In genomic region chr1:190663996-190664395, GRCm38 (mm10) we compare ENCODE assay signal across 24 mouse cellular contexts.
DNase-seq lines count a peak whose midpoint lies in the region; ATAC-seq and TF ChIP-seq lines count a peak whose summit lies in the region.
"Had no signal": no experiment of that assay in that cellular context is flagged by ENCODE, and none has a peak within 500 bp of the region (broad histone marks: within the 10 kb centered on the region; RNA-seq: fewer than 3 reads in every experiment).

No protein-coding gene starts in this region.

- no peak overlapping the region for H3K9ac ChIP-seq in forebrain, embryonic 11.5 days (ENCODE audit: low read length)
- H3K9ac ChIP-seq in midbrain, embryonic 11.5 days (ENCODE audit: low read length) = no peak overlapping the region
- no peak overlapping the region for H3K9ac ChIP-seq in midbrain, embryonic 16.5 days (ENCODE audit: low read depth, low read length)
- no peak overlapping the region for H3K9ac ChIP-seq in CH12.LX (ENCODE audit: insufficient read depth, low read depth)
- H3K9ac ChIP-seq: embryonic facial prominence, embryonic 13.5 days; embryonic facial prominence, embryonic 15.5 days; forebrain, embryonic 12.5 days had no signal

- TF ChIP-seq POLR2A in CH12.LX (IDR thresholded peaks at IDR 0.05; ENCODE audit: low read depth, low read length) = no peak

- TF ChIP-seq RAD21 in CH12.LX (IDR thresholded peaks at IDR 0.05; ENCODE audit: low read depth, low read length) = no peak

- no peak for TF ChIP-seq EP300 in CH12.LX (IDR thresholded peaks at IDR 0.05; ENCODE audit: low read length)

- no peak for DNase-seq in forebrain, embryonic 10.5 days (ENCODE audit: extremely low spot score, low spot score)
- DNase-seq in forebrain, embryonic 11.5 days (ENCODE audit: low spot score) = no peak
- no peak for DNase-seq in heart, embryonic 10.5 days (ENCODE audit: low spot score)
- DNase-seq in heart, adult 9 months (ENCODE audit: low spot score in 2 of 2) = no peak
- DNase-seq in midbrain, embryonic 11.5 days (ENCODE audit: low spot score, missing footprints) = peak; percentile 84
- DNase-seq in CH12.LX (ENCODE audit: extremely low read depth) = peak; percentile 24
- DNase-seq: adrenal gland, adult 2 months; adrenal gland, postnatal 10 days; adrenal gland, postnatal 25 days; B cell, adult 2 months; cerebellum, adult 11 months; cerebellum, adult 18-20 months; cerebellum, adult 8-10 months; cerebellum, adult 9-11 months; cerebellum, postnatal 36 days; embryo, embryonic 11 days had no signal

- ATAC-seq in forebrain, embryonic 11.5 days (replicated peaks; ENCODE audit: low FRiP score) = no peak
- ATAC-seq in midbrain, embryonic 11.5 days (ENCODE audit: low FRiP score) = no peak
- no peak for ATAC-seq in midbrain, embryonic 16.5 days
- ATAC-seq: CD4-positive, CD25-positive, alpha-beta regulatory T cell, adult 4 months; forebrain, embryonic 14.5 days; forebrain, embryonic 16.5 days had no signal

- dilution Hi-C loops in CH12.LX (cut with MboI; ENCODE audit: extremely low pct_ligation_motif_present, extremely low pct_unique_long_range_greater_than_20kb, low sequenced_read_pairs) = no loop called here

- no peaks in the 10 kb centered on the region for H3K79me2 ChIP-seq in CH12.LX (replicated peaks; ENCODE audit: control insufficient read depth, extremely low read depth, insufficient read depth, poor library complexity, severe bottlenecking)

- 0 out of 2 replicates have a peak overlapping the region, but pooled peaks have one; percentile 20 for H3K27ac ChIP-seq in forebrain, embryonic 10.5 days
- H3K27ac ChIP-seq in forebrain, embryonic 11.5 days (ENCODE audit: low read depth, low read length) = no peak overlapping the region
- peak overlapping the region; percentile 53 for H3K27ac ChIP-seq in heart, embryonic 10.5 days
- no peak overlapping the region for H3K27ac ChIP-seq in midbrain, embryonic 11.5 days (ENCODE audit: low read depth, low read length)
- no peak overlapping the region for H3K27ac ChIP-seq in midbrain, embryonic 16.5 days (ENCODE audit: low read length)
- no peak overlapping the region for H3K27ac ChIP-seq in CH12.LX (ENCODE audit: insufficient read depth, low read depth)
- H3K27ac ChIP-seq: embryonic facial prominence, embryonic 13.5 days; embryonic facial prominence, embryonic 15.5 days; forebrain, embryonic 12.5 days had no signal

- peaks cover 23% of the 10 kb centered on the region for H3K27me3 ChIP-seq in forebrain, embryonic 10.5 days (ENCODE audit: poor library complexity, severe bottlenecking)
- no peaks in the 10 kb centered on the region for H3K27me3 ChIP-seq in forebrain, embryonic 11.5 days (ENCODE audit: control insufficient read depth, insufficient read depth, low read length)
- H3K27me3 ChIP-seq in heart, embryonic 10.5 days (ENCODE audit: insufficient read depth, poor library complexity, severe bottlenecking) = no peaks in the 10 kb centered on the region
- no peaks in the 10 kb centered on the region for H3K27me3 ChIP-seq in midbrain, embryonic 11.5 days (ENCODE audit: control insufficient read depth, insufficient read depth, low read length)
- H3K27me3 ChIP-seq in midbrain, embryonic 16.5 days (ENCODE audit: control insufficient read depth, insufficient read depth, low read depth, low read length) = no peaks in the 10 kb centered on the region; the same call in 1 of the 2 replicates
- no peaks in the 10 kb centered on the region for H3K27me3 ChIP-seq in CH12.LX (replicated peaks)
- H3K27me3 ChIP-seq: embryonic facial prominence, embryonic 13.5 days; embryonic facial prominence, embryonic 15.5 days had no signal

- 90% methylated on average over 4 of the region's 4 CpGs for WGBS in forebrain, embryonic 10.5 days
- WGBS in forebrain, embryonic 11.5 days = 92% methylated on average over 4 of the region's 4 CpGs
- WGBS in heart, embryonic 10.5 days = 94% methylated on average over 4 of the region's 4 CpGs
- WGBS in midbrain, embryonic 11.5 days = 88% methylated on average over 4 of the region's 4 CpGs
- whole genome bisulfite sequencing in midbrain, embryonic 16.5 days = 92% methylated on average over 4 of the region's 4 CpGs

- peaks cover 50% of the 10 kb centered on the region for H3K4me1 ChIP-seq in forebrain, embryonic 10.5 days
- H3K4me1 ChIP-seq in forebrain, embryonic 11.5 days (replicated peaks; ENCODE audit: control insufficient read depth, insufficient read depth, low read length) = peaks cover 9% of the 10 kb centered on the region
- peaks cover 81% of the 10 kb centered on the region for H3K4me1 ChIP-seq in heart, embryonic 10.5 days
- H3K4me1 ChIP-seq in midbrain, embryonic 11.5 days (ENCODE audit: control insufficient read depth, insufficient read depth, low read length) = peaks cover 9% of the 10 kb centered on the region
- no peaks in the 10 kb centered on the region for H3K4me1 ChIP-seq in midbrain, embryonic 16.5 days (ENCODE audit: control insufficient read depth, insufficient read depth, low read length)
- H3K4me1 ChIP-seq in CH12.LX (ENCODE audit: control insufficient read depth in 1 of 2, insufficient read depth in 2 of 2) = peaks cover 2 to 26% of the 10 kb centered on the region in 2 experiments; a peak in 3 of 4 replicates

- H3K4me3 ChIP-seq in forebrain, embryonic 10.5 days = no peak overlapping the region
- no peak overlapping the region for H3K4me3 ChIP-seq in forebrain, embryonic 11.5 days (ENCODE audit: low read depth, low read length)
- H3K4me3 ChIP-seq in heart, embryonic 10.5 days = no peak overlapping the region
- H3K4me3 ChIP-seq in midbrain, embryonic 11.5 days (ENCODE audit: low read depth, low read length) = no peak overlapping the region
- H3K4me3 ChIP-seq in midbrain, embryonic 16.5 days (ENCODE audit: low read depth, low read length) = no peak overlapping the region
- no peak overlapping the region for H3K4me3 ChIP-seq in CH12.LX (replicated peaks in 1 of 3; ENCODE audit: low read depth in 2 of 3, low read length in 2 of 3, poor library complexity in 1 of 3)
- H3K4me3 ChIP-seq: embryonic facial prominence, embryonic 13.5 days; embryonic facial prominence, embryonic 15.5 days; erythroblast, embryonic 14.5 days; forebrain, embryonic 12.5 days had no signal

- no peaks in the 10 kb centered on the region for H3K9me3 ChIP-seq in forebrain, embryonic 10.5 days
- H3K9me3 ChIP-seq in forebrain, embryonic 11.5 days (ENCODE audit: control insufficient read depth, low read length) = no peaks in the 10 kb centered on the region
- H3K9me3 ChIP-seq in heart, embryonic 10.5 days = no peaks in the 10 kb centered on the region
- H3K9me3 ChIP-seq in midbrain, embryonic 11.5 days (ENCODE audit: control insufficient read depth, low read length) = no peaks in the 10 kb centered on the region
- H3K9me3 ChIP-seq in midbrain, embryonic 16.5 days (replicated peaks; ENCODE audit: control insufficient read depth, low read length, poor library complexity, severe bottlenecking) = no peaks in the 10 kb centered on the region
- H3K9me3 ChIP-seq in CH12.LX (replicated peaks; ENCODE audit: low read length) = no peaks in the 10 kb centered on the region
- H3K9me3 ChIP-seq: embryonic facial prominence, embryonic 13.5 days; embryonic facial prominence, embryonic 15.5 days; forebrain, embryonic 12.5 days had no signal

- H3K36me3 ChIP-seq in forebrain, embryonic 10.5 days (replicated peaks) = no peaks in the 10 kb centered on the region
- no peaks in the 10 kb centered on the region for H3K36me3 ChIP-seq in forebrain, embryonic 11.5 days (ENCODE audit: control insufficient read depth, insufficient read depth, low read length)
- no peaks in the 10 kb centered on the region for H3K36me3 ChIP-seq in heart, embryonic 10.5 days
- no peaks in the 10 kb centered on the region for H3K36me3 ChIP-seq in midbrain, embryonic 11.5 days (ENCODE audit: control insufficient read depth, insufficient read depth, low read length)
- no peaks in the 10 kb centered on the region for H3K36me3 ChIP-seq in midbrain, embryonic 16.5 days (ENCODE audit: control insufficient read depth, insufficient read depth, low read length)
- no peaks in the 10 kb centered on the region for H3K36me3 ChIP-seq in CH12.LX (replicated peaks in 1 of 2; ENCODE audit: control insufficient read depth in 1 of 2, insufficient read depth in 1 of 2, low read length in 1 of 2)
- H3K36me3 ChIP-seq: embryonic facial prominence, embryonic 13.5 days; embryonic facial prominence, embryonic 15.5 days; forebrain, embryonic 12.5 days had no signal

- TF ChIP-seq CTCF in CH12.LX (conservative IDR thresholded peaks at IDR 0.05 in 1 of 2, IDR thresholded peaks at IDR 0.05 in 1 of 2; ENCODE audit: low read depth in 2 of 2, low read length in 2 of 2) = no peak

- in situ Hi-C loops in CH12.LX (cut with MboI; ENCODE audit: low pct_ligation_motif_present, low pct_unique_long_range_greater_than_20kb, low sequenced_read_pairs) = no loop called here

- H3K4me2 ChIP-seq in forebrain, embryonic 11.5 days (ENCODE audit: low read depth, low read length, severe bottlenecking) = no peak overlapping the region
- no peak overlapping the region for H3K4me2 ChIP-seq in midbrain, embryonic 11.5 days
- no peak overlapping the region for H3K4me2 ChIP-seq in midbrain, embryonic 16.5 days (ENCODE audit: low read length)
- H3K4me2 ChIP-seq in CH12.LX (ENCODE audit: insufficient read depth, low read depth, poor library complexity, severe bottlenecking) = no peak overlapping the region
- H3K4me2 ChIP-seq: embryonic facial prominence, embryonic 13.5 days; embryonic facial prominence, embryonic 15.5 days; forebrain, embryonic 12.5 days had no signal

TF ChIP-seq in CH12.LX, 34 proteins besides CTCF, POLR2A, EP300 and RAD21:
- TF ChIP-seq RCOR1 (conservative IDR thresholded peaks at IDR 0.05; ENCODE audit: low read depth, low read length) (no peak), HCFC1 (IDR thresholded peaks at IDR 0.05; ENCODE audit: low read depth, low read length) (no peak), POLR2AphosphoS2 (IDR thresholded peaks at IDR 0.05; ENCODE audit: low read depth, low read length) (no peak), MEF2A (IDR thresholded peaks at IDR 0.05; ENCODE audit: borderline replicate concordance, low read depth, low read length) (peak; percentile 66; the same call in 1 of the 2 replicates), ETS1 (conservative IDR thresholded peaks at IDR 0.05; ENCODE audit: low read depth, low read length) (no peak)

Comparison
In these comparisons a context has a peak if more than half of its experiments do, and no peak if none do; other contexts are left out.
1. H3K27ac ChIP-seq: peak in forebrain, embryonic 10.5 days (single experiment) and heart, embryonic 10.5 days (single experiment); none in forebrain, embryonic 11.5 days (single experiment), midbrain, embryonic 11.5 days (single experiment), midbrain, embryonic 16.5 days (single experiment) and CH12.LX (single experiment).
2. DNase-seq: peak in midbrain, embryonic 11.5 days (single experiment) and CH12.LX (single experiment); none in forebrain, embryonic 10.5 days (single experiment), forebrain, embryonic 11.5 days (single experiment), heart, embryonic 10.5 days (single experiment) and heart, adult 9 months (0 of 2).